Mouse (Mus musculus): Measurements from ENCODE around the gene Hrh2. TPM values are rescaled to one million over a fixed set of nuclear protein-coding genes. Genes with fewer than 3 reads are reported as not detected.

Gene Hrh2
- total RNA-seq, 2 experiments from 2014 or later, result 1.5 to 7.7 TPM

DNA sequence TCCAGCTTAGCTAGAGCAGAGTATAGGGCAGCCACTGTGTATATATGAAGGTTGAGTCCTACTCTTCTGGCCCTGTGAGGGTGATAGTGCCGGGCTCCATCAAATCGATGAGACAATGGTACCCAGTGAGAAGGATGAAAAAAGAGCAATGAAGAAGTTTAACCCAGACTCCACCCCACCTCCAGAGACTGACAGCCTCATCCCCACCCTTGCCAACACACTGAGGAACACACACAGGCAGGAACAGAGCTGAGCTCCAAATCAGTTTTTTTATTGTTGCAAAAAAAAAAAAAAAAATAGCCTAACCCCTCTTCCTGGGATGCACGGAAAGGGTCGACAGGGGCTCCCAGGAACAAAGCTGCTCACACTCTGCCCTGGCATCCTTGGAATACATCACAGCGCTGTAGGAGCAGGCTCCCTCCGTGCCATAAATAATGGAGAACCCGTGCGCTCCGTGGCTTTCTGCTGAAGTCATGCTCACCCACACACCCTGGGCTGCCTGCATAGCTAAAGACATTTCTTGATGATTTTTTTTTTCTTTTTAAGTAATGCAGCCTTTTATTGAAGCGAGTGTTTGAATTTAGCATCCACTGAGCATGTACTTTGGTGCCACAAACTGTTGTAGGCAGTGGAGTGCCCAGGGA is 65.8 kb downstream of the Hrh2 start:
- ATAC-seq (replicated peaks; ENCODE audit: low FRiP score, poor library complexity, severe bottlenecking), result no peak

DNA sequence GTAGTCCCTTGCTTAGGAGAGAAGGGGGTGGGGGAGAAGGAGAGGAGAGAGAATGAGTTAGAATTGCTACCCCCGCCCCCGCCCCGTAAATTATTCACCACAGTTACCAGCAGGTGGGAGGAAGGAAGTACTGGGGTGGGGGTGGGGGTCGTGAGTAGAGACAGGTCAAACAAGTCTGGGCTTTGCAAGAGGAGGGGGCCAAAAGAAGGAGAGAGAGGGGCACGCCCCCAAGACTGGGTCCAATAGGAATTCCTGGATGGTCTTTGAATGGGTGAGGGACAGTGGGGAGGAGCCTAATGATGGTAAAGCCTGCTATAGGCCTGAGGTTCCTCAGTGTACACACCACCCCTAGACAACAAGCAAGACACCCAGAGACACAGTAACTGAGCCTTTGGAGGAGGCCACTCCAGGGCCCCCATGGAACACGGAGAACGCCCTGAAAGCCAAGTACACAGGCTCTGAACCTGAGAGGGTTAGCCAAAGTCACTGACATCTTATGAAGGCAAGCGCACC is 66.4 kb downstream of the Hrh2 start:
- no peak for ATAC-seq (replicated peaks; ENCODE audit: low FRiP score, poor library complexity, severe bottlenecking)

DNA sequence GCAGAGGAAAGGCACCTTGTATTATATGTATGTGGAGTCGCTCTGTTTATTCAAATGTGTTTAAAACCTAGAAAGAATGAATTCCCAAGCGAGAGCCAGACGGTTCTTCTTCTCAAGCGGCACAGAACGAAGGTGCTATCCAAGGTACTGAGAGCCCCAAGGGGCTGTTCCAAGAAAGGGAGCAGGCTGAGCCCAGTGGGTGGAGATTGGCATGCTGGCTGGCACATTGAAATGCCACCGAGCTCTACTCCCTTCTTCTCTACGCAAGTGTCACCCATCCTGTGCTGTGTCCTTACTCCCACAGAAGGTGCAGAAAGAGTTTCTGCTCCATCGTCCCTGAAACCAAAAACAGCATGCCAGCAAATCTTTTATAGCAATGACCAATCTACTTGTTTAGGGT is 68.4 kb downstream of the Hrh2 start:
- no peak for ATAC-seq (replicated peaks; ENCODE audit: low FRiP score, poor library complexity, severe bottlenecking)

DNA sequence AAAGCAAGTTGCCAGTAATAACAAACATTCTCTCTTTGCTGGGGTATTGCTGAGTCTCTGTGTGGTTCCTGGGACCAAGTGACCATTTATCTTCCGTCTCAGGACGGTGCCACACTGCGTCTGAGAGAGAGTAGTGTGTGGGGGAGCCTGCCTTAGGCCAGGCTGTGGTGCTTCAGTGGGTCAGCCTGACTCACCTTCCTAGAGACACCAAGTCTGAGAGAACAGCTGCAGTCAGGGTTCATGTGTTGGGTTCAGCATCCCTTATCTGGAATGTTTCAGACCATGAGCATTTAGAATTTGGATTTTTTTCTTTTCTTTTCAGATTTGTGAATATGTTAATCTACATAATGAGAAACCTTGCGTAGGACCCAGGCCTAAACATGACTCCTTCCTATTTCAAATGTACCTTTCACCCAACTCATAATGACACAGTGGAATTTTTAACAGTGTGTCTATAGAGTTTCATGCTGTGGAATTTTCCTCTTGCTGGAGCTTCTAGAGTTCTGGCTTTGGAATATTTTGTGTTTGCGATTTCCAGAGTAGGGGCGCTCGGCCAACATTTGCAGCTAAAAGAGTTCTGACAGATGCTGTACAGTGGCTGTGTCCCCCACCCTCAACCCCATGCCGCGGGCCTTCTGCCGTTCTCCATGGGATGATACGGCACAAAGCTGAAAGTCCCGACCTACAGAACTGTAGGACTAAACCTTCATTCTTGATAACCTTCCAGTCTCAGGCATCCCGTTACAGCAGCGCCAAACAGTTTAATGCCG is 71.0 kb downstream of the Hrh2 start:
- no peak for ATAC-seq (replicated peaks; ENCODE audit: low FRiP score, poor library complexity, severe bottlenecking)

DNA sequence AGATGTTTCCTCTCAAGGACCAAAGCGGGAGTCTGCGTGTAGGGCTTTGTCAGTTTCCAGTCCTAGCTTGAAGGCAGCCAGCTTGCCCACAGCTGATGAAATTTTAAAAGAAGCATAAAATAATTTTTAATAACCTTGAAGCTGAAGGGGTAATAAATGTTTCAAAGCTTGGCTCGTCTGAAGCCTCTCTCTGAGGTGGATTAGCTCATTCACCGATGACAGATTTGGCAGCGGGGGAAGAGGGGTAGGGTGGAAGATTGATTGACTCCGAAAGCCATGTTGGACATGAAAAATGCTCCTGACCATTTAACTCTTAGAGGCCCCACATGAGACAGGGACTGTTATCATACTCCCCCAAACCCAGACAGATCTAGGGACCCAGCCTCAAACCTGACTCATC is 71.7 kb downstream of the Hrh2 start:
- no peak for ATAC-seq (replicated peaks; ENCODE audit: low FRiP score, poor library complexity, severe bottlenecking)

DNA sequence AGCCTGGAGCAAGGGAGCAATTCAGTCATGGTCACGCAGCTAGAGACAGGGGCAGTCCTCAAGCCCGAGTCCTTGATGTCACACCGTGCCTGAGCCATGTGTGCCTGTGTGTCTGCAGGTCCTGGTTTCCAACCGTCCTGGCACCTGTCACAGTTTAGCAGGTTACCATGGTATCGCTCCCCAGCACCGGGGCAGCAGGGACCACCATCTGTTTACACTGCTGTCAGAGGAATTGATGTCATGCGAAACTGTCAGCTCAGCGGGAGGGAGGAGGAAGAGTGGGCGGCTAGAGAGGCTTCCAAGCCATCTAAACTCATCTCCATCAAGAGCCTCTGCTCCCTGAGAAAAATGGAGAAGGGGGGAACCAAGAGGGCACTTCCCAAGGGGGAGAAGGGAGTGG is 74.5 kb downstream of the Hrh2 start:
- ATAC-seq (replicated peaks; ENCODE audit: low FRiP score, poor library complexity, severe bottlenecking), result no peak

GRCm38 (mm10) chr13:54269087-54269486 is 77.2 kb downstream of the Hrh2 start:
- ATAC-seq (replicated peaks; ENCODE audit: low FRiP score, poor library complexity, severe bottlenecking), result no peak

DNA sequence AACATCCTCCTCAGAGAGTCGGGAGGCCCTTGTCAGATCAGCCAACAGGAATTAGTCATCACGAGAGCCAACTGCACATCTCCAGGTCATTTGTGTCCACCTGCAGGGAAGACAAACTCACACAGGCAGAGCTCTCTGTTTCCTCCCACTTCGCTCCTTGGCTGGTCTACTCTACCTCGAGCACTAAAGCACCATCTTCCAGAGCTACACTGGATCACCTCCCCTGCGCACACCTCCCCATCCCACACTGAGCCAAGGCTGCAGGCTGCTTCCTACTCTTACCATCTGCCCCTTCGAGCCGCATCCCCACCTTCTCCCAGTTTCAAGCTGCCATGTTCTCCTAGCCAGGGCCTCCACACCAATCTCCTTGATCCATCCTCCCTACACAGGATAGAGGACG is 77.7 kb downstream of the Hrh2 start:
- ATAC-seq (replicated peaks; ENCODE audit: low FRiP score, poor library complexity, severe bottlenecking), result no peak

- ATAC-seq (replicated peaks; ENCODE audit: low FRiP score, poor library complexity, severe bottlenecking), result no peak
Measured at GRCm38 (mm10) chr13:54272076-54272475, 80.1 kb downstream of the Hrh2 start.

DNA sequence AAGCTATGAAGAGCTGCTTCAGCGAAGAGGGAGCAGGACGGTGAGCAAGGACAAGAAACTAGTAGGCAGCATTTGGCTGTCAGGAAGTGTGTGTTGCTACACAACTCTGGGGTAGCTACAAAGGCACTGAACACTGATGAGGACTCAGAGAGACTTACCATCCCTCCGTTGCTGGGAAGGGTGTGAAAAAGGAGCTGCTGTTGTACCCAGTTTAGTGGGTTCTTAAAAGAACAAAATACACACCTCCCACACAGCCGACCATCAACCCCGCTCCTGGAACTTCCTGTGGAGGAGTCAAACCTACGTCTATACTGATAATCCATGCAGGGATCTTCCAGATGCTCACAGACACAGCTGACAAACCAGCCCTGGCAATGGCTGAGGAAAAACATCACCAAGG is 85.5 kb downstream of the Hrh2 start:
- no peak for ATAC-seq (replicated peaks; ENCODE audit: low FRiP score, poor library complexity, severe bottlenecking)

DNA sequence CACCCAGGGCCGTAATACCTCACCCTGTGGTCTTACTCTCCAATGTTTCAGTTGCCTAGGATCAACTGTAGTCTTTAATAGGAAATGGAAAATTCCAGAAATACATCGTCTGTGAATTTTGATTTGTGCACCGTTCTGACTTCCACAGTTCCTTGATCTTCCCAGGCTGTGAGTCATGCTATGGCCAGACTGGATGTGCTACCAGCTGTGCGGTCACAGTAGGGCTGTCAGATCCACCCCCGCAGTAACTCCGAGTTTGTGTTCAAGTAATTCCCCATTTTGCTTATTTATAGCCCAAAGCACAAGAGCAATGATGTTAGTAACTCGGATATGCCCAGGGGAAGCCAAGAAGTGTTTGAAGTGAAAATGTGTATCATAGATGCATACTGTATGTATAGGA is 88.4 kb downstream of the Hrh2 start:
- no peak for ATAC-seq (replicated peaks; ENCODE audit: low FRiP score, poor library complexity, severe bottlenecking)

GRCm38 (mm10) chr13:54281149-54281548 is 89.2 kb downstream of the Hrh2 start:
- ATAC-seq (replicated peaks; ENCODE audit: low FRiP score, poor library complexity, severe bottlenecking), result no peak

DNA sequence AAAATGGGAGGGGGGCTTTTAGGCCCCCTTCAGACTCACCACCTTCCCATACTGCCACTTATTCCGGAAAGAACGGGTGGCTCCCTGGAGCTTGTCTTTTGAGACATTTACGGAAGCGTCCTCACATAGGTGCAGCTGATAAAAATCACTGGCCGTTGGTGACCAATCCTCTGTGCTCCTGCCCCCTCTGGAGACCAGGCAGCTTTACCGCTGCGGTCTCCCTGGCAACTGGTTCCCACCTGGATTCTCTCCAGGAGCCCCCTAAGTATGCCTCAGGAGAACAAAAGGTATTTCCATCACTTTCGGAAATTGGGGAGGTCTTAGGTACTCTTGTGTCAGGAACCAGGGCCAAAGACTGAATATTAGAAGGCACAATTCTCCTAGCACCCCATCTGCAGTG is 89.7 kb downstream of the Hrh2 start:
- no peak for ATAC-seq (replicated peaks; ENCODE audit: low FRiP score, poor library complexity, severe bottlenecking)

- ATAC-seq (replicated peaks; ENCODE audit: low FRiP score, poor library complexity, severe bottlenecking), result no peak
Measured at GRCm38 (mm10) chr13:54282149-54282860, 90.4 kb downstream of the Hrh2 start.

DNA sequence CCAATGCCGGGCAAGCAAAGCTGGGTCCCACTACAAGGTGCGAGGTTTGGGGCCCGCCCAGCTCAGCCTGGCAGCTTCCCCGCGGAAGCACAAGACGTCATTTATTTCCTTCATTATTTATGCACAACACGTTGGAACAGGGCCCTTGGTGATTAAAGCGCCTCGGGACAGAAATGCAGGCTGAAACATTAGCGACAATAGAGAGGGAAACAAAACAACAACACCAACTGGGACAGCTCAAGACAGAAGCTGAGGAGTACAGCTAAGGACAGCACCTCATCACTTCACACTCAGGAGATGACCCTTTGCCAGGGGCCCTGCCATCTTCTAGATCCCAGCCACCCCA is 90.9 kb downstream of the Hrh2 start:
- no peak for ATAC-seq (replicated peaks; ENCODE audit: low FRiP score, poor library complexity, severe bottlenecking)

Other genes with a start within 250 kb of the Hrh2 start
- not detected in 2 replicates for gene Drd1, start 136.4 kb upstream of the Hrh2 start, total RNA-seq (2015; ENCODE audit: low replicate concordance)
- not detected in 2 replicates for gene Drd1, start 136.4 kb upstream of the Hrh2 start, total RNA-seq (2017; ENCODE audit: low replicate concordance)
- 30.7 and 32.0 TPM in 2 replicates for gene Sfxn1, start 120.3 kb upstream of the Hrh2 start, total RNA-seq (2015; ENCODE audit: low replicate concordance)
- 8.6 and 16.4 TPM in 2 replicates for gene Sfxn1, start 120.3 kb upstream of the Hrh2 start, total RNA-seq (2017; ENCODE audit: low replicate concordance)
- not detected in 2 replicates for gene Cplx2, start 179.2 kb downstream of the Hrh2 start, total RNA-seq (2015; ENCODE audit: low replicate concordance)
- gene Cplx2, start 179.2 kb downstream of the Hrh2 start, total RNA-seq (2017; ENCODE audit: low replicate concordance), result 0.34 TPM in 1 of 2 replicates, not detected in the other